ENCODE assay signal across 9 mouse cellular contexts in the genomic region with DNA sequence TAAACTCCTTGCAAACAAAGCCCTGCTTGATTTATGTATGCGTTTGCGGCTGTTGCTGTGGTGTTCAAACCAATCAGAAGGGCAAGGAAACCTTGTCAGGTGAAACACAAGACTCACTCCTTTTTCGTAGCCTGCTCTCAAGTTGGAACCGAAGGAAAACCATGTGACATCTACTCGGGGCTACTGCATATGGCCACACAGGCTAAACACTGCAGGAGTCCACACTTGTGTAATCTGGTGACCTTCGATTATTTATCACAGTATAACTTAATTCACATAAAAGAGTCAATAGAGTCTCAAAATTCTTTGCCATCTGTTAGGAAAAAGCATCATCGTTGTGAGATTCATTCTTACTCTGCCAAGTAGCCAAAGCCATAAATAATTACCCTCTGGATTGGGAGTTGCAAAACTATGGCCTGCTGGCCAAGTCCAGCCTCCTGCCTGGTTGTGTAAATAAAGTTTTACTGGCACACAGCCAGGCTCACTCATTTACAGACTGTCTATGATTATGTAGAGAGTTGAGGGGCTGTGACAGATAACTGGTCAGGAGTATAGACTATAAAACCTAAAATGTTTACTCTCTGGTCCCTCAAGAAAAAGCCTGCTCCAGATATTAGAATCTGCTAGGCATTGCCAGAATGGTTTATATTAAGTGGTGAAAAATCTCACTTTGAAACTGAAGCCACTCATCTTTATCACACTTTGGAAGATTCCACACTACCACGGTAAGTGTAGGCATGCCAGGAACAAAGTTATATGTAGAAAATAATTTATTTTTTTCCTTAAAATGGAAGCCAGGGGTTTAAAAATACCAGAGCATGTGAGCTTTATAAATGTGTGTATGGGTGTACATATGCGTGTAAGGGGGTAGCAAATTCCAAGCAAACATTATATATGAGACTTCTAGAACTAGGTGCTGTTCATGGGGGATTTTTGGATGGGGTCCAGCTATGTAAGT. TPM values are rescaled to one million over a fixed set of nuclear protein-coding genes. Genes with fewer than 3 reads are reported as not detected.
DNase-seq lines count a peak whose midpoint lies in the region; ATAC-seq and TF ChIP-seq lines count a peak whose summit lies in the region.
"Had no signal": no experiment of that assay in that cellular context is flagged by ENCODE, and none has a peak within 500 bp of the region (broad histone marks: within the 10 kb centered on the region; RNA-seq: fewer than 3 reads in every experiment).

No protein-coding gene starts in this region.

- no peaks in the 10 kb centered on the region for H3K9me3 ChIP-seq in midbrain, postnatal 0 days (ENCODE audit: low read length)
- no peaks in the 10 kb centered on the region for H3K9me3 ChIP-seq in midbrain, embryonic 11.5 days (ENCODE audit: control insufficient read depth, low read length)
- H3K9me3 ChIP-seq in stomach, embryonic 16.5 days (replicated peaks; ENCODE audit: control insufficient read depth, low read length), result no peaks in the 10 kb centered on the region

- WGBS in midbrain, postnatal 0 days, result 81% methylated on average over 9 of the region's 9 CpGs
- 90% methylated on average over 9 of the region's 9 CpGs for WGBS in midbrain, embryonic 11.5 days
- WGBS in stomach, embryonic 16.5 days, result 50% methylated on average over 9 of the region's 9 CpGs

- no peaks in the 10 kb centered on the region for H3K36me3 ChIP-seq in midbrain, postnatal 0 days (ENCODE audit: insufficient read depth, low read length)
- H3K36me3 ChIP-seq in midbrain, embryonic 11.5 days (ENCODE audit: control insufficient read depth, insufficient read depth, low read length), result no peaks in the 10 kb centered on the region
- H3K36me3 ChIP-seq in stomach, embryonic 16.5 days (ENCODE audit: control insufficient read depth, insufficient read depth, low read length), result no peaks in the 10 kb centered on the region

- DNase-seq in adrenal gland, adult (ENCODE audit: inconsistent age in 2 of 2, low spot score in 1 of 2), result peak; percentile 11 to 87
- no peak for DNase-seq in adrenal gland, postnatal 4 days (ENCODE audit: low spot score in 2 of 2)
- peak; percentile 42 for DNase-seq in midbrain, postnatal 0 days (ENCODE audit: low spot score)
- no peak for DNase-seq in midbrain, embryonic 11.5 days (ENCODE audit: low spot score, missing footprints)
- peak; percentile 81 to 91 for DNase-seq in kidney, postnatal 36 days
- no peak for DNase-seq in thymus, postnatal 14 days
- DNase-seq in layer of hippocampus, adult 9-10 months (ENCODE audit: low spot score), result no peak

- no peaks in the 10 kb centered on the region for H3K4me1 ChIP-seq in midbrain, postnatal 0 days (ENCODE audit: insufficient read depth, low read length)
- H3K4me1 ChIP-seq in midbrain, embryonic 11.5 days (ENCODE audit: control insufficient read depth, insufficient read depth, low read length), result no peaks in the 10 kb centered on the region
- peaks cover 5% of the 10 kb centered on the region; the same call in 1 of the 2 replicates for H3K4me1 ChIP-seq in stomach, embryonic 16.5 days (ENCODE audit: control insufficient read depth, insufficient read depth, low read length)

- H3K27ac ChIP-seq in midbrain, postnatal 0 days (ENCODE audit: low read depth, low read length), result no peak overlapping the region
- no peak overlapping the region for H3K27ac ChIP-seq in midbrain, embryonic 11.5 days (ENCODE audit: low read depth, low read length)
- no peak overlapping the region for H3K27ac ChIP-seq in stomach, embryonic 16.5 days (ENCODE audit: low read length)

- H3K27me3 ChIP-seq in midbrain, postnatal 0 days (ENCODE audit: insufficient read depth, low read length), result no peaks in the 10 kb centered on the region
- no peaks in the 10 kb centered on the region for H3K27me3 ChIP-seq in midbrain, embryonic 11.5 days (ENCODE audit: control insufficient read depth, insufficient read depth, low read length)
- no peaks in the 10 kb centered on the region for H3K27me3 ChIP-seq in stomach, embryonic 16.5 days (ENCODE audit: control insufficient read depth, insufficient read depth, low read length)

- no peak overlapping the region for H3K4me3 ChIP-seq in midbrain, postnatal 0 days (ENCODE audit: low read depth, low read length)
- no peak overlapping the region for H3K4me3 ChIP-seq in midbrain, embryonic 11.5 days (ENCODE audit: low read depth, low read length)
- no peak overlapping the region for H3K4me3 ChIP-seq in stomach, embryonic 16.5 days (replicated peaks; ENCODE audit: low read length)
- H3K4me3 ChIP-seq: erythroblast, embryonic 14.5 days had no signal

- ATAC-seq in midbrain, postnatal 0 days (ENCODE audit: low FRiP score), result no peak
- no peak for ATAC-seq in midbrain, embryonic 11.5 days (ENCODE audit: low FRiP score)
- ATAC-seq in stomach, embryonic 16.5 days (ENCODE audit: insufficient read depth, low FRiP score), result peak; percentile 76; the same call in 1 of the 2 replicates

- no peak for TF ChIP-seq CTCF in midbrain, postnatal 0 days (IDR thresholded peaks at IDR 0.05)

- H3K9ac ChIP-seq in midbrain, postnatal 0 days (replicated peaks; ENCODE audit: low read length, poor library complexity, severe bottlenecking), result no peak overlapping the region
- H3K9ac ChIP-seq in midbrain, embryonic 11.5 days (ENCODE audit: low read length), result no peak overlapping the region
- no peak overlapping the region for H3K9ac ChIP-seq in stomach, embryonic 16.5 days (ENCODE audit: low read length)

- H3K4me2 ChIP-seq in midbrain, postnatal 0 days (ENCODE audit: low read depth, low read length, poor library complexity, severe bottlenecking), result no peak overlapping the region
- H3K4me2 ChIP-seq in midbrain, embryonic 11.5 days, result no peak overlapping the region
- no peak overlapping the region for H3K4me2 ChIP-seq in stomach, embryonic 16.5 days (ENCODE audit: low read depth, low read length)

RNA-seq across cellular contexts. Expression of gene Tanc2, which starts 40.3 kb away (rescaled TPM):
- 10 to 100 TPM; 33.3 to 40.2 TPM for total RNA-seq in adrenal gland, postnatal 4 days (2021)
- 136 and 163 TPM in 2 replicates for total RNA-seq in midbrain, postnatal 0 days (2014; rRNA removed)
- 31.4 and 37.3 TPM in 2 replicates for polyA plus RNA-seq in midbrain, postnatal 0 days (2015; fragmentation: Nextera tagmentation; extraction: Ambion mirVana)
- polyA plus RNA-seq in midbrain, embryonic 11.5 days (2014; fragmentation: Nextera tagmentation; extraction: Ambion mirVana), result 9.0 and 9.9 TPM in 2 replicates
- 5.9 and 6.7 TPM in 2 replicates for polyA plus RNA-seq in stomach, embryonic 16.5 days (2015; fragmentation: Nextera tagmentation; extraction: Ambion mirVana)

Comparison
In these comparisons a context has a peak if more than half of its experiments do, and no peak if none do; other contexts are left out.
1. DNase-seq: peak in adrenal gland, adult (2 of 2), midbrain, postnatal 0 days (single experiment) and kidney, postnatal 36 days (2 of 2); none in adrenal gland, postnatal 4 days (0 of 2), midbrain, embryonic 11.5 days (single experiment), thymus, postnatal 14 days (single experiment) and layer of hippocampus, adult 9-10 months (single experiment).